Mouse (Mus musculus): ENCODE measurements at regions not wholly inside any gene's neighbourhood (a gene's known extent, or its start where the extent isn't known, plus 50 kb on each side); places are given as distances from the start of the nearest gene placed in this dataset.
"Not testable (repeated sequence)": the region's sequence is repeated elsewhere in the genome, so short reads cannot be mapped to it uniquely, and the experiment has no call there.

DNA sequence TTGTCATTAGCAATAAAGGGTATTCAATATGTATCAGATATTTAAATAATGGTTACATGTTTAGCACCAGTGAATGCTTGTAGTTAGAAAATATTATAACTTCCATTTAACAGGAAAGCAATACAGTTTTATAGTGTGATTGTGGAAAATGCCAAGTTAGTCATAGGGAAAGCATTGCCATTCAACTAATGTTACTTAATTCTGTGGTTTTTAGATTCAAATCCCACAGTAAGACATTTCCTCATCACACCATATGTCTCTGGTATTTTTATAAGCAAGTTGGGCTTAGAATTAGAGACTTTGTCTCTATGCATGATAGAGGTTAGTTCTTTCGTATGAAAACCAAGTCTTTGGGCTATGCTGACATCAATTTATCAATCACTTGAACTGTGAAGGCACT, 133.0 kb downstream of the Prr30 start:
- no peak for DNase-seq (ENCODE audit: low read depth, low spot score)

DNA sequence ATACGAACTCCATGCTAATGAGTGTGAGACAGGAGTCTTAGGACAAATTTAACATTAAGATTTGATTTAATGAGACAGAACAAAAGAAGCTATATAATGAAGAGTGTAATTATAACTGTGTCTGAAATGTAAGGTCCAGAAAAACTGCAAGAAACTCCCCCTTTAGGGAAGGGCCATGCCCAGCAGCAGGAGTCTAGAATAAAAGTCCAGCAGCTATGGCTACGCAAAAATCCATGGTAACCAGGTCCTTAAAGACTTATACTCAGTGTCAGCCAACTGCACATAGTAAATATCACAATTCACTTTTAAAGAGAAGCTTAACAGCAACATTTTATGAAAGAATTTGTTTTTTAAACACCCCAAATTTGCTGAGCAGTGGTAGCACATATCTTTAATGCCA, 143.3 kb downstream of the Prr30 start:
- no peak for DNase-seq (ENCODE audit: low read depth, low spot score)

DNA sequence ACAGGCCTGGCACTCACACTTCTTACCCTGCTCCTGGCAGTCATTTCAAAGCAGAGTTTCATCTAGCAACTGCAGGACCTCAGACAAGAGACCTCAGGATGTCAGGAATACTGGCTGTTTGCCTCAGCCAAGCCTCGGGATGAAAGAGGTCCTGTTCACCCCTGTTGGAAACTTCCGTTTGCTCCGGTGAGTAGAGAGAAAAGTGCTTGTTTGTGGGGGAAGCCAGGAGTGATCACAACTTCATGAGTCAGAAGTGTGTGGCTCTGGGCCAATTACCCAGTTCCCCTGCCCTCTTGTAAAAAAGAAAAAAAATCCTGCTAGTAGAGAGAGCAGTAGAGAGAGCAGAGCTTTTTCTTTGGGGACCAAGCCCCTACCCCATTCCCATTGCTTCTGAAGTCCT, 144.2 kb downstream of the Prr30 start:
- DNase-seq (ENCODE audit: low read depth, low spot score), result no peak

DNA sequence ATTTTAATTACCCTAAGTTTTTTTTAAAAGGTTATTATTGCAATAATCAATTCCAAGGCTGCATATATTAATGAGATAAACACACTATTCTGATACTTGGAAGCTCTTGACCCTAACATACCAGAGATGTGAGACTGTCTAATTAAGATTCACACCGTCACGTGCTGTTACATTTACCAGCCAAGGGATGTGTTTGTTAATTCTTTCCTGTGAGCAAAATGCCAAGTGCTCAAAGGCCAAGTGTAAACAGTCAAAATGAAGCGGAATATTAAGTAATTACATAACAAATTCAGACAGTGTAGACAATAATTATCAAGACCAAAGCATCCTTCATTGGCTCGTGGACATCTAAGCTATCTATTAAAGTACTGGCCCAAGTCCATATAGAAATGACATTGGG, 145.3 kb downstream of the Prr30 start:
- no peak for DNase-seq (ENCODE audit: low read depth, low spot score)

DNA sequence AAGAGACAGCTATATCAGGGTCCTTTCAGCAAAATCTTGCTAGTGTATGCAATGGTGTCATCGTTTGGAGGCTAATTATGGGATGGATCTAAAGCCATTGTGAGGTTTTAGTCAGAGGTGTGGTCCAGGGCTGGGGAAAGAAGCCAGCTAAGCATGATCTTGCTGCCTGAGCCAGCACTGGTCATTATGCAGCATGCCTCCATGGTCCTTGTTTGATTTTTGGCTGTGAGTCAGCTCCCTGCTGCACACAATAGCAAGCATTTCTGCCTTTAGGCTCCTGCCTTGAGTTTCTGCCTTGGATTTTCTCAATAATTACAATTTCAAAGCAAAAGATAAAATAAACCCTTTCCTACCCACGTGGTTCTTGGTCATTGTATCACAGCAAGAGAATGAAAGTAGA, 147.4 kb downstream of the Prr30 start:
- no peak for DNase-seq (ENCODE audit: low read depth, low spot score)

DNA sequence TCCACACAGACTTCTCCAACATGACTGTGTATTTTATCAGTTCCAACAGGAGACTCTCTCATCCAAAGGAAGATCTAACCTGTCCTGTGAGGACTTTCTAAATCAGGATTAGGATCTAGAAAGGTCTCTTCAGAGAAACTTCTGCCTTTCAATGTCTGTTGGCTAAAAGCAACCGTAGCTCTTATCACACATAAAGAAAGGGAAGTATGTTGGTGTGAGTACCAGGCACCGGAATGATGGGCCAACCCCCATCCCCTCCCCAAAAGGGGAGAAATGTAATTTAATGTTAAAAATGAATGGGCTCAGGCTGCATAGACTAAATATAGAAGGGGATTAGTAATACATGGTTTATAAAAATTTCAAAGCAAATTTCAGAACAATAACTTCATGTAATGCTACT, 149.9 kb downstream of the Prr30 start:
- DNase-seq (ENCODE audit: low read depth, low spot score), result no peak

DNA sequence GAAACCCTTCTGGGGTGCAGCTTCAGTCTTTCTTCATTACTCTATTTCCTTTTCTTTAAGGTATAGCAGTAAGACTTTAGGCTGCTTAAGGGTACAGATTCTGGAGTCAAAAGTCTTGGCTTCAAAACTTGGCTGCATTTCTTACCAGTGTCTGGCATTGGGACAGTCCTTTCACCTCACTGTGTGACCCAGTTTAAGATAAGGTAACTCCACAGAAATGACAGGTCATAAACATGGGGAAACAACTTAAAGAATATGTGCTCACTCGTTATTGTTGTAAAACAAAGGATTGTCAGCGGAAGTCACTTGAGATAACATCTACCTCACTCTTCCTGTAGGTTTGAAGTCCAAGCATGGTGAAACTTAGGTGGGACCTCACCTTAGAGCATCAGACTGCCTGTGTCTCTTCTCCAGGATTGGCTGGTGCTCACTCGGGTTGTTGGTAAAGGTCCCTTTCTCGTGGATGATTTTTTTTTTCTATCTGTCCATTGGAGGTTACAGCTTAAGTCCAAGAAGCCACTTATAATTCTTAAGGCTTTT, 150.4 kb downstream of the Prr30 start:
- DNase-seq (ENCODE audit: low read depth, low spot score), result no peak

DNA sequence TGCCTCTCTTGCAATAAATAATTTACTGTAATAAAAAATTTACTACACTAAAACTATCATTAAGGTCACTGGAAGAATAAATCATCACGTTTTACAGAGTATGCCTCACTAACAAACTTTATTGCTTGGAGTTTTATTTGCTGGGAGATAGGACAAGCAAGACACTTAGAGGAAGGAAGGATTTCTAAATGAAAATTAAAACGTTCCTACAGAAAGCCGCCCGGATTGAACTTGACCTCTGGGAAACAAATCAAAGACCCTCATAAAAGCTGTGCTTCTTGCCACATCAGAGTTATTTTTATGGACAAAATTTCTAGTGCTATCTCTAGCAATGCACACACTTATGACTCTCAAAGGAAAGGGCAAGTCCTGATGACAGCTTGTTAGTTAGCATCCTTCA, 156.6 kb downstream of the Prr30 start:
- DNase-seq (ENCODE audit: low read depth, low spot score), result no peak

DNA sequence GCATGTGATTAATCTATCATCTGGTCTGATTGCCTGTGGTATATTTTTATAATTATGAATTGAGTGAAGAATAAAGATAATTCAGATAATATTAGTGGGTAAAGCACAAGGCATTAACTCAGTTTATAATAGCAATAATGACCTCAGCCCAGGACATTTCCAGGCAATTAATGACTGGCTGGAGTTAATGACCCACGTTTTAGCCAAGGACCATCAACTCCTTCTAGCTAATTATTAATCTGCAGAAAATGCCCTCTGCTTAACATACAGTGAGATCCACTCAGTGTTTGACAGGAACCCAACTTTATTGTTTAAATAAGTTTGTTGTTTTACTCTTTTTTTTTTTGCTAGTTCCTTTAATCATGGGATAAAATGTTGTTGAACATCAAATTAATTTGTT, 199.1 kb downstream of the Prr30 start:
- no peak for DNase-seq (ENCODE audit: low read depth, low spot score)

DNA sequence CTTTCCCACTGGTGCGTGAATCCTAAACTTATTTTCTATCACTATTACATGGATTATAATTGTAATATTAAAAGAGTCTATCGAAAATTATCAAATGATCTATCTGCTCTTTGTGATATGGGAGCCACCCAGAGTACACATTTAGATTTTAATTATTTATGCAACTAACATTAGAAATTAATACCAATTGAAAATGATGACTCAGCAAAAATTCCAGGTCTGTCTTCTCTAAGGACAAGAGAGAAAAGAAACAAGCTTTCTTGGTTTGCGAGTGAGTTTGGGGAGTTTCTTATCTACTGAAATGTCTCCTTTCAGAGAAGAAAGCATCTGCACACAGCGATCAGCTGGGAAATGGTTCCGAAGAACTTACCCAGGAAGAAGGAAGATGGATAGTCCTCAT, 219.4 kb downstream of the Prr30 start:
- no peak for DNase-seq (ENCODE audit: low read depth, low spot score)

DNA sequence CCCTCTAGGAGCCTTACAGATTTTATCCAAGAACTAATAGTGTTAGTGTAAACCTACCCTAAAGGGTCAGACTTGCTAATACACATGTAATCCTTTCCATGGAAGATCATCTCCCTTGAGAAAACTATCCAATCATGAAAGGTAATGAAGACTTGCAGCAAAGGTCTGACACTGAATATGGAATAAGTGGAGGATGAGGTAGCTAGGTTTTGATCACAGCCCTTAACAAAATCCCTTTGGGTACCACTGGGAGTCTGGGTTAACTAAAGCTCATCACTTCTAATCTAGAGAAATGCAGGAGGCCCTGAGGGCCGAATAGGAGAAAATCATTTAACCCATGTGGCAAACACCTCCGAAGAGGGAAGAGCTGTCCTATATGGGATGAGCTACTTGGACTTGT, 221.6 kb downstream of the Prr30 start:
- DNase-seq (ENCODE audit: low read depth, low spot score), result no peak

DNA sequence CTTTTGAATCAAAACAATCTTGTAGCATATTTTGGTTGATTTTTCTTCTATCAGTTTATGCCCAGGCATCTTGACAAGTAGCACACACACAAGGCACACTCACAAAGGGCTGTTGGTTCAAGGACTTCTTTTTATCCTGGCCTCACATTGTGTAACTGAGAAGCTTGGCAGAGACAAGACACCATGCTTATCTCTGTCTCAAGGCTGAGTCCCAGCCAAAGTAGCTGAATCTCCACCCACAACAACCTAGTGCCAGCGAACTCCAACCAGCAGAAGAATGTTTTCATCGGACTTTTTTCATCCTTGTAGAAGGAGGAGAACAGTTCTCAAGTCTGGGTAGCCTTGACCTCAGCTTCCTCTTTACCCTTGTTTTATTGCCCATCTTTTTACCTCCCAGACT, 229.2 kb downstream of the Prr30 start:
- DNase-seq (ENCODE audit: low read depth, low spot score), result no peak

DNA sequence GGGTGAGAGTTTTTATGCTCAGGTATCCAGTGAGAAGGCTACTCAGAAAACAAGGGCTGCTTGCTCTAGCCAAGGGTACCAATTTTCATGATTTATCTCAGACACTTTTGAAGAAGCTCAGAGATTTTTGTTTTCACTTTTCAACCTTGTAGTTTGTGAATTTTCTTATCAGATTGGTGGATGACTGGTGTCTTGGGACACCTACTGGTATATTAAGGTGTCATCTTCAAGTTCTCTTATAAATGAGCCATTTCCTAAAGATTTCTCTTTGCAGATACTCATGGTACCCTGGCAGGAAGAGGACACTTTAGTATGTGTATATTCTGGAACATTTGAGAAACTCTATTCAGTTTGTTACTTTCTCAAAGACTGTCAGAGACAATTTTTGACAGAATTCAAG, 239.9 kb downstream of the Prr30 start:
- no peak for DNase-seq (ENCODE audit: low read depth, low spot score)

DNA sequence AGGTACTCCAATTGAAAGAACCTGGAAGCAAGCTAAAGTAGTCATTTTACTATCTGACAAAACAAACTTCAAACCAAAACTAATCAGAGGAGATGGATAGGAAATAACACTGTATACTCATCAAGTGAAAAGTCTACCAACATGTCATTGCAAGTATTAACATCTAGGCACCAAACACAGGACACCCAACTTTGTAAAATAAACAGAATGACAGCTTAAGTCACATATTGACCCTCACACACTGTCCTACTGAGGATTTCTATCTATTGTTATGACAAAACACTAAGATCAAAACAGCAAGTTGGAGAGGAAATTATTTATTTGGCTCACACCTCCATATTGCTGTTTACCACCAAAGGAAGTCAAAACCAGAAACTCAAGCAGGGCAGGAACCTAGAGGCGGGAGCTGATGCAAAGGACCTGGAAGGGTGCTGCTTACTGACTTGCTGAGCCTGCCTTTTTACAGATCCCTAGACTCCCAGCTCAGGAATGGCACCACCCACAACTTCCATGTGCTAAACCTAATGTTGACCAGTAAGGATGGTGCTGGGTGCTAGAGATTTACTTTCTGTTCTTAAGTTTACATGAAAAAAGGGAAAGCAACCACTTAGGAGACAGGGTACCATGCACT, 244.2 kb downstream of the Prr30 start:
- no peak for DNase-seq (ENCODE audit: low read depth, low spot score)

DNA sequence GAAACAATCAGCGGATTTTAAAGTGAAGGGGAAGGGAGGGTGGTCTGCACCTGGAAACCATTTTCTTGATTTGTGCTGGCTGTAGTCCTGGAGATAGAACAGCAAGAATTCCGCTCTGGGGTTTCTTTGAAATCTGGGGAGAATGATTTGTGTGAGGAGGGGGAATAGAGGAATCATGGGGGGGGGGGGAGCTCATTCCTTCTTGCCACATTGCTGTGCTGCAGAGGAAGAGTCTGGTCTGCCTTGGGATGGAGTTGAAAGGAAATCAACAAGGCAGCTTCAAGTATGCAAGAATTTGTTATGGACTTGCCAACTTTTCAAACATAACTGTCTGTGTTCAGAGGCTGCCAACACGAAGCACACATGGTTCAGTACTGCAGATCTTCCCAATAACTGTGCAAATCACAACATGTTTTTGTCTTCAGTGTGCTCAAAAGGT, 249.4 kb downstream of the Prr30 start:
- DNase-seq (ENCODE audit: low read depth, low spot score), result peak; percentile 66

DNA sequence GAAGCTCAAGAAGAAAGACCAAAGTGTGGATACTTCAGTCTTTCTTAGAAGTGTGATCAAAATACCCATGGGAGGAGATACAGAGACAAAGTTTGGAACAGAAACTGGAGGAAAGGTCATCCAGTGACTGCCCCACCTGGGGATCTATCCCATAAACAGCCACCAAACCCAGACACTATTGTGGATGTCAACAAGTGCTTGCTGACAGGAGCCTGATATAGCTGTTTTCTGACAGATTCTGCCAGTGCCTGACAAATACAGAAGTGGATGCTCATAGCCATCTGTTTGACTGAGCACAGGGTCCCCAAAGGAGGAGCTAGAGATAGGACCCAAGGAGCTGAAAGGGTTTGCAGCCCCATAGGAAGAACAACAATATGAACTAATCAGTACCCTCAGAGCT, 252.5 kb downstream of the Prr30 start:
- not testable (repeated sequence) for DNase-seq (ENCODE audit: low read depth, low spot score)

DNA sequence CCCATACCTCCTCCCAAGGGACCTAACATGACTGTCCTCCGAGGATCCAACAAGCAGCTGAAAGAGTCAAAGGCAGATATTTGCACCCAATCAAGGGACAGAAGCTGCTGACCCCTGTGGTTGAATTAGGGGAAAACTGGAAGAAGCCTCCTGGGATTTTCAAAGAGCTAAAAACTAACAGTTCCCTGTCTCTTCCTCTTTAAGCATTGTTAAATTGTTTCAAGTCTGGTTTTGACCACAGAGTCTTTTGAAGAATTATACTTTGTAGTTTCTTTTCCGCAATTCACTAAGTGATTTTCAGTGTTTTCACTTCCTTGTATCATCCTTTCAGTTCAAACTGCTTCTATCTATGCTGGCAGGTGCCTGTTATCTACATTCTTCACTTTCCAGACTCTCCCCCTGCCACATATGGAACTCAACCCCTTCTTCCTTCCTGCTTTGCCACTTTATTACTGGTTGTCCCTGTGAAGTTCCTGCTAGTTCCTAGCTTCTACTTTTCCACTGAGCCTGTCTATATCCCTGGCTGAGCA, 262.7 kb downstream of the Prr30 start:
- no peak for DNase-seq (ENCODE audit: low read depth, low spot score)

DNA sequence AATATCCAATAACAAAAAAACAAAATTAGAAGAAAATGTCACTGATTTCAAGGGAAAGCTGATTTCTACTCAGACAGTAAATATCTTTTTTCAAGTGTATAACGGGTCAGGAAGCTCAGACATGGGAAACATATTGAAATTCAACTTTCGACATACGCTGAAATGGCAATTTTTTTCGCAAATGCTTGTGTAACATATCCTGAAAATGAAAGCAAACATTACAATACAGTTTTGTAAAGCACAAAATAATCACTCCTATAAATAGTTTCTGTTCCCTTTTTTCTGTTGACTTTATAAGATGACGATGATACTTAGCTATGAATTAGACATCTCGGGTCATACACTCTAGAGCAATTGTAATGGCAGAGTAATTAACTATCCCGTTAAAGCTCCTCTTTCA, 265.6 kb downstream of the Prr30 start:
- DNase-seq (ENCODE audit: low read depth, low spot score), result no peak

DNA sequence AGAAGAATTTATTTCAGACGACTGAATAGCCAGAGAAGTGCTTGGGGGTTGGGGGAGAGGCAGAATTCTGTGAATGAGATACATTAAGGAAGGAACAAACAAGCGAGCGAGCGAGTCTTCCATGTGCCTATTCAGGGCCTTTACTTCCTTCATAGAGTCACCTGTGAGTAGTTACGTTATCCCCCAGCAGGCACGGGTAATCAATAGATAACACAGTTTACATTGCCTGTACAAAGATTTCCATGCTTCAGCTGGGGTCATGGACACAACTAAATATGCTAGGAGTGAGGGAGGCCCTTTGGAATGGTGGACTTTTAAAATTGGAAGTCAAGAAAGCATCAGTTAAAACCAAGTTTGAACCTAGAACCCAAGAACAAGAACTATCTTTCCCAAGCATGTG, 275.2 kb downstream of the Prr30 start:
- DNase-seq (ENCODE audit: low read depth, low spot score), result no peak

DNA sequence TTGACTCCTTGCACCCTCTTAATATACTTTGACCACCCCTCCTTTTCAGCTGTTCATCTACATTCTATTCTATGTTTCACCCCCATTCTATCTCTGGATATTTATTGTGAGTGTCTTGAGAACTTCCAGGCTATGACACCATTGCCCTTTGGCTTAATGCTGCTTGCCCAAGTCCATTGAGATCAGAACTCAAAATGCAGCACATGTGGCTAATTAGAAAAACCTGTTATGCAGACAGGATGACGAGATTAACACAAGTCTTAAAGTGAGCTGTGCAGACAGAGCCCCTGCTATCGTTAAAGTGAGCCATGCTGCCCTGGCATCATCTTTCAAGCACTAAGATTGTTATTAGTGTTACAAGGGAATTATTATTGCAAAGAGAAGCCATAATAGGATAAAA, 299.9 kb downstream of the Prr30 start:
- peak; percentile 67 for DNase-seq (ENCODE audit: low read depth, low spot score)

DNA sequence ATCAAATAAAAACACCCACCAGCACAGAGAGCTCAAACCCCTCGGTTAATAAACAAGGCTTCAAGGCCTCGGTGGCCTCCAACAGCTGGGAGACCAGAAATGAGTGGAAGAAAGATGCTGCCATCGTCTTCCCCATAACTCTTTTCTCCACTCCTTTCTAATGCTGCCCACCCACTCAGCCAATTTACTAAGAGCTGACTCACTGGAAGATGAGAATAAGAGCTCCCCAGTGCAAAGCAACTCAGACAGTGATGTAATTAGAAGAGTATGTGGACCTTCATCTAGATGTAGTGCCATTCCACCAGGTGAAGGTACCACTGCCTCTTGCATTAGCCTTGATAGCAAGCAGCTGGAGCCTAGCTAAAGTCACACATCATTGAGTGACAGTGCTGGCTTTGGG, 301.1 kb downstream of the Prr30 start:
- DNase-seq (ENCODE audit: low read depth, low spot score), result no peak

DNA sequence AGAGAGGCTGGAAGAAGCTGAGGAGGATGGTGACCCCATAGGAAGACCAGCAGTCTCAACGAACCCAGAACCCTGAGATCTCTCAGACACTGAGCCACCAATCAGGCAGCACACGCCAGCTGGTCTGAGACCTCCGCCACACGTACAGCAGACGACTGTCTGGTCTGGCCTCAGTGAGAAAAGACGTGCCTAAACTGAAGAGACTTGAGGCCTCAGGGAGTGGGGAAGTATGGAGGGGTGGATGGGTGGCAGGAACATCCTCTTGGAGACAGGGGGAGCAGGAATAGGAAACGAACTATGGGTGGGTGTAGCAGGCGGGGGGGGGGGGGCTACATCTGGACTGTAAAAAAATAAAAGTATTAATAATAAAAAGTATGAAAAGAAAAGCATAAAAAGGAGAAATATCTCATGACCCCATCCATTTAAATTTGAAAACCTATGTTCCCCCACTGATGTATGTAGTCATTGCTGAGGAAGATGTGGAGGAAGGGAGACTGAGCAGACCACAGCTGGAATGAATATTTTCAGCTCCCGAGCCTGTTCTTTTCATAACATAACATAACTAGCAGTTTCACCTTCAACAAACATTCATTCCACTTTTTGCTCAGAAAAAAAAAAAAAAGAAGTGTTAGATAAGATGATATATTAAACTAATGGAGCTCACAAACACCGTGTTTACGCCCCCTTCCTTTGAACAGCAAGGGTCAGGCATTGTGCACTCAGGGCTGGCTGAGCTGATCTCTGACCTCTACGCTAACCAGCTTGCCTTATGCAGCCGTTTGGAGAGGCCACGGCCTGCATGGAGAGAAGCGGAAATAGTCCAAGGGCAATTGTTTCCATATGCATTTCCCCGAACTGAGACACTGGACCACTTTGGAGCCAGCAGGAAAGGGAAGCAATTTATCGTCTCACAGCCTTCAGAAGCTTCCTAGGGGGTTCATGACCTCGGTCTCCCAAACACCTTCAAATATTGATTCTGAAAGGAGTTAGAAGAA, 310.7 kb downstream of the Prr30 start:
- DNase-seq (ENCODE audit: low read depth, low spot score), result peak; percentile 90

DNA sequence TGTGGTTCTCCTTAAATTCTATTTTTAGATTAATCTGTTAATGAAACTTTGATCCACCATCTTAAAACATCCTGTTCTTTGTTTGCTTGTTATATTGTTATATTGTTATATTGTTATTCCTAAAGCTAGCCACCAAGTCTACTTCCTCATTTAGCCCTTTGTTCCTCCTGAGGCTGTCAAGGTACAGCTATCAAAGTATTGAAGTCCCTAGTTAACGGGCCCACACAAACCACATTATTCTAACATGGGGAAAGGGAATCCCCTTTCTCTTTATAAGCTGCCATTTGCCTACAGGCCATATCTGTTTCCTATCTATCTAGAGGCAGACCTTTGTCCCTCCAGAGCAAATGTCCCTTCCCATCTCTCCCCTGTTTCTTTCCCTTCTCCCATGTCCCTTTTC, 317.0 kb downstream of the Prr30 start:
- DNase-seq (ENCODE audit: low read depth, low spot score), result no peak

All from forelimb bud, embryonic 11.5 days (tissue).